Mouse (Mus musculus) CD4-positive, CD25-positive, alpha-beta regulatory T cell (primary cell): ENCODE results near the gene Fkbp1a. TPM values are rescaled to one million over a fixed set of nuclear protein-coding genes. Genes with fewer than 3 reads are reported as not detected.

Source experiments
- polyA plus RNA-seq: library from polyadenylated mRNA; unstranded; fragments of 100-300 nt; shearing (Covaris generic); gene quantifications from one replicate; pipeline ENCODE4 v1.2.1, GENCODE M21; 2017

Gene Fkbp1a
- 322 TPM for polyA plus RNA-seq

DNA sequence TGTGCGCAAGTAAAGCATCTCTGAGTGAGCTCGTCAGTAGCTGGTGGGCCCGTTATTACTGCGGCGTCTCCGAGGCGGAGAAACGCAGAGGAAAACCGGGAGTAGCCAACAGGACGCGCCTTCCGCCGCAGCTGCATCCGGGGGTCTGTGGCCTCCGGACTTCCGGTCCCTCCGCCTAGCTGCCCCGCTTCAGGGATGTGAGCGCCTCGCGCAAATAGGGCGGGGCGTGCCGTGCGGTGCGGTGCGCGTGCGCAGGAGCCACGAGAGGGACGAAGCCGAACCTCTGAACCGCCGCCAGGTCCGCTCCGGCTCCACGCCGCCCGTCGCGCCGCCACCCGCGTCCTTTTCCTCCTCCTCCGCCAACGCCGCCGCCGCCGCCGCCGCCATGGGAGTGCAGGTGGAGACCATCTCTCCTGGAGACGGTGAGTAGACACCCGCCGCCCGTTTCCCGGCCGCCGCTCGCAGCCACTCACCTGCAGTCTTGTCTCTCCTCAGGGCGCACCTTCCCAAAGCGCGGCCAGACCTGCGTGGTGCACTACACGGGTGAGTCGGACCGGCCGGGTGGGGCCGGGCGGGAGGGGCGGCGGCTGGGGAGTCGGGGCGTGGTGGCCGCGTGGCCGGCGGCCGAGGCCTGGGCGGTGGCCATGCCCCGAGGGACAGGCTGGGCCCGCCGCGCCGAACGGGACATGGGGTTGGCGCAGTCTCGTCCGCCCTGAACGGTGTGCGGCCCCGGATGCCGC lies at the start of gene Fkbp1a:
Gene Fkbp1a, plus strand, starts transcription at position 161 of the 740 bp plus-strand sequence.

GRCm38 (mm10) chr2:151494035-151494803 lies 48.1 kb upstream of the Fkbp1a start, which contains the start of gene Nsfl1c:
TSS of gene Nsfl1c (plus strand) at chr2:151494182.

GRCm38 (mm10) chr2:151571873-151572700 lies 29.8 kb downstream of the Fkbp1a start, which contains the start of gene Sdcbp2:
TSS of gene Sdcbp2 (plus strand) at chr2:151572622.

Other genes with a start within 250 kb of the Fkbp1a start
- gene 4921509C19Rik, start 66.3 kb upstream of the Fkbp1a start, polyA plus RNA-seq: not detected
- 161 TPM for gene Nsfl1c, start 48.3 kb upstream of the Fkbp1a start, polyA plus RNA-seq
- 45.4 TPM for gene Sdcbp2, start 30.1 kb downstream of the Fkbp1a start, polyA plus RNA-seq
- gene Snph, start 90.1 kb downstream of the Fkbp1a start, polyA plus RNA-seq: not detected
- gene Rad21l, start 126.0 kb downstream of the Fkbp1a start, polyA plus RNA-seq: not detected
- gene Tmem74b, start 159.5 kb downstream of the Fkbp1a start, polyA plus RNA-seq: not detected
- gene Psmf1, start 201.7 kb downstream of the Fkbp1a start, polyA plus RNA-seq: 70.7 TPM